In genomic region chr16:23832393-23833041, GRCm38 (mm10) we compare ENCODE assay signal across 1 mouse cellular context.
TF ChIP-seq lines count a peak whose summit lies in the region.

No protein-coding gene starts in this region.

TF ChIP-seq in CH12.LX, 34 proteins besides CTCF, POLR2A, EP300 and RAD21 (continued from another document):
- no peak for TF ChIP-seq ZKSCAN1 (IDR thresholded peaks at IDR 0.05; ENCODE audit: borderline replicate concordance, low read depth, low read length)
- no peak for TF ChIP-seq CHD1 (IDR thresholded peaks at IDR 0.05; ENCODE audit: low read depth, low read length)
- TF ChIP-seq KAT2A (IDR thresholded peaks at IDR 0.05; ENCODE audit: insufficient replicate concordance, low read length): no peak
- no peak for TF ChIP-seq ELF1 (IDR thresholded peaks at IDR 0.05; ENCODE audit: low read depth, low read length)
- TF ChIP-seq SMC3 (IDR thresholded peaks at IDR 0.05; ENCODE audit: low read depth, low read length): no peak
- TF ChIP-seq POLR2AphosphoS2 (IDR thresholded peaks at IDR 0.05; ENCODE audit: low read depth, low read length): no peak
TF ChIP-seq in CH12.LX: peak in this region for 0.
